Mouse (Mus musculus) liver, embryonic 14.5 days (tissue): Measurements from ENCODE around the gene Agbl1. TPM values are rescaled to one million over a fixed set of nuclear protein-coding genes. Genes with fewer than 3 reads are reported as not detected.

Experiments
- ATAC-seq: fragments of 200-750 bp; cut with Nextera tagmentation; 2 replicates; pipeline ENCODE4 v1.8.0; 2017; ENCODE audit warnings: moderate number of reproducible peaks, mild to moderate bottlenecking, moderate library complexity; ENCODE audit not compliant: insufficient read depth
- DNase-seq, 3 experiments: peaks; one replicate each; pipeline ENCODE4 v3.0.0-alpha.2; 2012 to 2013; ENCODE audit warnings: low read depth in 3 of 3, low spot score in 3 of 3
- H3K27ac ChIP-seq: fragments of 300-500 bp; sonication (generic); 2 replicates; pipeline ENCODE4 v1.5.1; 2014; ENCODE audit warnings: moderate library complexity, mild to moderate bottlenecking, control low read depth, inconsistent platforms
- H3K27me3 ChIP-seq: fragments of 300-500 bp; sonication (generic); 2 replicates; pipeline ENCODE4 v1.6.1; 2014; ENCODE audit warnings: mild to moderate bottlenecking, low read length, moderate library complexity; ENCODE audit not compliant: control insufficient read depth, insufficient read depth
- H3K36me3 ChIP-seq: fragments of 300-500 bp; sonication (generic); replicated peaks from 2 replicates; pipeline ENCODE4 v1.6.1; 2014; ENCODE audit warnings: low read depth; ENCODE audit not compliant: control insufficient read depth, insufficient read depth
- H3K4me1 ChIP-seq, 2 experiments: fragments of 200-500 bp in 1 of 2; fragments of 300-500 bp in 1 of 2; sonication (generic) in 1 of 2; replicated peaks; 2 replicates each; pipeline ENCODE4 v1.6.1; 2012 to 2014; ENCODE audit warnings: antibody characterized with exemption in 1 of 2, inconsistent platforms in 1 of 2, low read length in 1 of 2; ENCODE audit not compliant: control insufficient read depth in 2 of 2, insufficient read depth in 2 of 2
- H3K4me2 ChIP-seq: fragments of 300-500 bp; sonication (generic); 2 replicates; pipeline ENCODE4 v1.6.1; 2014; ENCODE audit warnings: low read depth, mild to moderate bottlenecking, control low read depth, moderate library complexity
- H3K4me3 ChIP-seq, 2 experiments: fragments of 200-500 bp in 1 of 2; fragments of 300-500 bp in 1 of 2; sonication (generic) in 1 of 2; 2 replicates each; pipeline ENCODE4 v1.5.1; 2012 to 2014; ENCODE audit warnings: low read depth in 2 of 2, low read length in 2 of 2, mild to moderate bottlenecking in 2 of 2, control low read depth in 1 of 2, inconsistent platforms in 1 of 2, moderate library complexity in 1 of 2; ENCODE audit not compliant: insufficient read depth in 1 of 2
- H3K9ac ChIP-seq: fragments of 300-500 bp; sonication (generic); replicated peaks from 2 replicates; pipeline ENCODE4 v1.6.1; 2014; ENCODE audit warnings: mild to moderate bottlenecking, control low read depth, moderate library complexity
- H3K9me3 ChIP-seq: fragments of 300-500 bp; sonication (generic); 2 replicates; pipeline ENCODE4 v1.6.1; 2016; ENCODE audit warnings: low read length, mixed read lengths; ENCODE audit not compliant: control insufficient read depth
- CTCF ChIP-seq: IDR thresholded peaks from 2 replicates; pipeline ENCODE4 v1.5.1; 2016; ENCODE audit warnings: antibody characterized with exemption, low read depth, control low read depth
- EP300 ChIP-seq: IDR thresholded peaks from 2 replicates; pipeline ENCODE4 v1.6.1; 2016; ENCODE audit warnings: antibody characterized with exemption, low read depth
- WGBS: fragments of 180-500 bp; shearing (Covaris S2); extraction: QIAGEN DNeasy Blood & Tissue Kit; methylation state at CpG from one replicate; pipeline ENCODE4 v1.1.7; 2014; ENCODE audit not compliant: insufficient replicate concordance; 5-methylcytosine and 5-hydroxymethylcytosine counted together
- polyA plus RNA-seq, 2 experiments: library from polyadenylated mRNA; depleted of rRNA in 1 of 2; stranded (reverse) in 1 of 2; unstranded in 1 of 2; fragments of >200 nt; fragmentation: Nextera tagmentation in 1 of 2; extraction: Ambion mirVana in 1 of 2; gene quantifications; 2 replicates each; pipeline versions ENCODE4 v1.2.1 to v1.2.3; 2012 to 2014

The Agbl1 gene
- polyA plus RNA-seq, 2 experiments = not detected

DNA sequence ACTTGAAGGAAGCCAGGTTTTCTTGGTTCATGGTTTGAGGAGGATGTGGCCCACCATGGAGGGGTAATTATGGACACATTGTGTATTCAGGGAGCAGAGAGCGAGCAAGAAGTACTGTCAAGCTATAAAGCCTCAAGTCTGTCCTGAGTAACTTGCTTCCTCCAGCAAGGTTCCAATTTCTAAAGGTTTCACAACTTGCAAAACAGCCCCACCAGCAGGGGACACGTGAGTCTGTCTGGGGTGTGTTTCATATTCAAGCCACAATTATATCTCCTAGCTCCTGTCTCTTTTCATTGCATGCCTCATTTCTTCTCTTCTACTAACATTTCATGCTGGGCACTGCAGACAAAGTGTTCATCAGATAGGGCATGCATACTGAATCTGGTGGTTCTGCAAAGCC lies 53.1 kb downstream of the Agbl1 start:
- no peak for DNase-seq
- ATAC-seq = no peak
- H3K27ac ChIP-seq = no peak overlapping the region
- no peak overlapping the region for H3K4me2 ChIP-seq
- TF ChIP-seq EP300 (no peak), CTCF (no peak)
- no peaks in the 10 kb centered on the region for H3K9me3 ChIP-seq
- no peaks in the 10 kb centered on the region for H3K27me3 ChIP-seq
- H3K4me1 ChIP-seq = no peaks in the 10 kb centered on the region
- 29% methylated on average over 2 of the region's 2 CpGs for WGBS
- no peak overlapping the region for H3K9ac ChIP-seq
- H3K36me3 ChIP-seq = no peaks in the 10 kb centered on the region
- H3K4me3 ChIP-seq = no peak overlapping the region

- DNase-seq (no peak), ATAC-seq (no peak)
- Histone ChIP-seq H3K27ac (no peak overlapping the region), H3K36me3 (no peaks in the 10 kb centered on the region), H3K4me2 (no peak overlapping the region), H3K4me1 (no peaks in the 10 kb centered on the region), H3K4me3 (no peak overlapping the region), H3K9me3 (no peaks in the 10 kb centered on the region), H3K27me3 (no peaks in the 10 kb centered on the region), H3K9ac (no peak overlapping the region)
- 57% methylated on average over 3 of the region's 3 CpGs for WGBS
- TF ChIP-seq CTCF (0 out of 2 replicates have a peak, but pooled peaks have one; percentile 8), EP300 (no peak)
These were observed 57.8 kb downstream of the Agbl1 start for GRCm38 (mm10) chr7:76287531-76287930.

- no peak overlapping the region for H3K9ac ChIP-seq
- no peaks in the 10 kb centered on the region for H3K27me3 ChIP-seq
- no peak for DNase-seq
- 56% methylated on average over 4 of the region's 4 CpGs for WGBS
- H3K27ac ChIP-seq = no peak overlapping the region
- no peak for ATAC-seq
- no peaks in the 10 kb centered on the region for H3K9me3 ChIP-seq
- H3K4me2 ChIP-seq = no peak overlapping the region
- no peaks in the 10 kb centered on the region for H3K4me1 ChIP-seq
- TF ChIP-seq CTCF = no peak
- no peak for TF ChIP-seq EP300
- H3K36me3 ChIP-seq = no peaks in the 10 kb centered on the region
- no peak overlapping the region for H3K4me3 ChIP-seq
These were observed 92.3 kb downstream of the Agbl1 start for GRCm38 (mm10) chr7:76321866-76322553.

GRCm38 (mm10) chr7:76326091-76326490 lies 96.4 kb downstream of the Agbl1 start:
- Histone ChIP-seq H3K9me3 (no peaks in the 10 kb centered on the region), H3K4me1 (no peaks in the 10 kb centered on the region), H3K9ac (no peak overlapping the region), H3K27ac (no peak overlapping the region), H3K36me3 (no peaks in the 10 kb centered on the region), H3K4me3 (no peak overlapping the region), H3K27me3 (no peaks in the 10 kb centered on the region), H3K4me2 (no peak overlapping the region)
- TF ChIP-seq EP300 (no peak), CTCF (no peak)
- DNase-seq (no peak), ATAC-seq (no peak)
- 34% methylated on average over 2 of the region's 2 CpGs for WGBS

DNA sequence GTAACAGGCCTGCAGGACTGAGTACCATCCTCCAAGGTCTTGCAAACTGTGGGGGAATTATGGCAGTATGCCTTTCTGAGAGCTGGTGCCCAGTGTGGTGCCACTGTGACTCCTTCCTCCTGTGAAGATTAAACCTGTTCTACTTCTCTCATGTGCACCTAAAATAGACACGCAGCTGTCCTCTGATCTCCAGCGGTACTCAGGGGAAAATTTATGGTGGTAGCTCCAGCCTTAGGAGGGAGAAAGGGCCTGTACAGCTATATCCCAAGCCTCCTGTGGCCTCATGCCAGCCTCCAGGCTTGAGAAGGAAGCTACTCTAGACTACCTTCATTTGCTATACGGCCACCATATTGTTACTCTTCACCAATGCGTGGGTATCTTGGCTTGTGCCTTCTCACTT lies 109.6 kb downstream of the Agbl1 start:
- TF ChIP-seq EP300 = no peak
- Histone ChIP-seq H3K27me3 (no peaks in the 10 kb centered on the region), H3K4me1 (no peaks in the 10 kb centered on the region), H3K36me3 (no peaks in the 10 kb centered on the region), H3K4me3 (no peak overlapping the region), H3K27ac (no peak overlapping the region), H3K4me2 (no peak overlapping the region), H3K9ac (no peak overlapping the region), H3K9me3 (no peaks in the 10 kb centered on the region)
- WGBS = 66% methylated on average over 4 of the region's 4 CpGs
- no peak for ATAC-seq
- no peak for DNase-seq
